Mouse (Mus musculus) T-helper 17 cell (primary cell): ENCODE results near the gene Iqcf4.

Experiments used
- in situ Hi-C, 2 experiments: fragments of 300-600 bp; cut with MboI, MseI; formaldehyde crosslinking; loops; 1 replicate in 1 of 2; 2 replicates in 1 of 2; pipeline ENCODE4 v1.15.1; 2025; ENCODE audit warnings: high pct_unique_total_duplicates in 2 of 2

Iqcf4 gene

DNA sequence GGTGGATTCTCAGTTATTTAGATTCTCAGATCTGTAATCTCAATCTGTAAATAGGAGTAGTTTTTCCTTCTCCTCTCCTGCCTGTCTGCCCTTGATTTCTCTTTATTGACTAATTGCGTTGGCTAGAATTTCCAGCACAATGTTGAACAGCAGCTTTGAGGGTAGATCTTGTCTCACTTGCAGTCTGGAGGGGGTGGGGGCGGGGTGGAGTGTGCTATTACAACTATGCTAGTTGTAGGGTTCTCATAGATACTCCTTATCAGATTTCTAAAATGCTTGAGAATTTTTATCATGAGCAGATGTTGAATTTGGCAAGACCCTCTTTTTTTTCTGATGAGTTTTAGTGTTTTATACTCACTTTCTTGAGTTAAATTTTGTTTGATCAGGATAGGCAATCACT is 51.4 kb downstream of the Iqcf4 start:
- in situ Hi-C loops = no loop called here
